Mouse (Mus musculus) embryonic facial prominence, embryonic 14.5 days (tissue): ENCODE data around the gene Thrb. TPM values are rescaled to one million over a fixed set of nuclear protein-coding genes. Genes with fewer than 3 reads are reported as not detected.

Source experiments
- ATAC-seq: fragments of 200-750 bp; cut with Nextera tagmentation; 2 replicates; pipeline ENCODE4 v1.8.0; 2017; ENCODE audit warnings: low read depth, moderate number of reproducible peaks, moderate TSS enrichment
- DNase-seq: peaks from one replicate; pipeline ENCODE4 v3.0.0-alpha.2; 2015; ENCODE audit warnings: low spot score
- H3K27ac ChIP-seq: fragments of 300-500 bp; sonication (generic); replicated peaks from 2 replicates; pipeline ENCODE4 v1.5.1; 2014; ENCODE audit warnings: low read depth, mild to moderate bottlenecking, low read length, moderate library complexity
- H3K27me3 ChIP-seq: fragments of 300-500 bp; sonication (generic); replicated peaks from 2 replicates; pipeline ENCODE4 v1.6.1; 2014; ENCODE audit warnings: low read length; ENCODE audit not compliant: control insufficient read depth, insufficient read depth
- H3K36me3 ChIP-seq: fragments of 300-500 bp; sonication (generic); 2 replicates; pipeline ENCODE4 v1.6.1; 2014; ENCODE audit warnings: low read length, mixed read lengths; ENCODE audit not compliant: control insufficient read depth, insufficient read depth
- H3K4me1 ChIP-seq: fragments of 300-500 bp; sonication (generic); 2 replicates; pipeline ENCODE4 v1.6.1; 2014; ENCODE audit warnings: antibody characterized with exemption, low read length; ENCODE audit not compliant: control insufficient read depth, insufficient read depth
- H3K4me2 ChIP-seq: fragments of 300-500 bp; sonication (generic); 2 replicates; pipeline ENCODE4 v1.6.1; 2014; ENCODE audit warnings: low read depth, mild to moderate bottlenecking, low read length, moderate library complexity, mixed read lengths
- H3K4me3 ChIP-seq: fragments of 300-500 bp; sonication (generic); 2 replicates; pipeline ENCODE4 v1.5.1; 2014; ENCODE audit warnings: low read depth, mild to moderate bottlenecking, low read length
- H3K9ac ChIP-seq: fragments of 300-500 bp; sonication (generic); 2 replicates; pipeline ENCODE4 v1.6.1; 2014; ENCODE audit warnings: low read depth, mild to moderate bottlenecking, low read length, moderate library complexity, mixed read lengths
- H3K9me3 ChIP-seq: fragments of 300-500 bp; sonication (generic); 2 replicates; pipeline ENCODE4 v1.6.1; 2016; ENCODE audit warnings: low read length; ENCODE audit not compliant: control insufficient read depth
- WGBS: fragments of 180-500 bp; shearing (Covaris S2); extraction: QIAGEN DNeasy Blood & Tissue Kit; methylation state at CpG from one replicate; pipeline ENCODE4 v1.1.7; 2014; 5-methylcytosine and 5-hydroxymethylcytosine counted together
- polyA plus RNA-seq: library from polyadenylated mRNA; unstranded; fragments of >200 nt; fragmentation: Nextera tagmentation; extraction: Ambion mirVana; gene quantifications from 2 replicates; pipeline ENCODE4 v1.2.1, GENCODE M21; 2014

The Thrb gene
- polyA plus RNA-seq, 1 experiment from 2014 or later, result 3.3 TPM

DNA sequence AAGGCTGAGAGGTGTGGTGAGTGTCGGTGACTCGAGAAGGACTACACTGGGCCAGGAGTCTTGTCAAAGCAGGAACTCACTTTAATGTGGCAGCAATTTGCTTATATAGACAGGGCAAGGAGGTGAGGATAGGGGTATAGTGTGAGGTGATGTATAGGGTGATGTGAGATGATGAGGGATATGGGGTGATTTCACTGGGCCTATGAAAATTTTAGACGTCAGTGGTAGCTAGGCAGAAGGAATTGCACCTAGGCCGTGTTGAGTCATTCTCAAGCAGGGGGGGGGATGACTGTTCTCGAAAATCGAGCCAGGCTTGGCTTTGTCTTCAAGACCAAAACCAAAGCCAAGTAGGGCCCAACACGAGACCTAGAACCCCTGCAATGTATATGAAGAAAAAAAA lies 162.7 kb downstream of the Thrb start:
- Histone ChIP-seq H3K4me1 (no peaks in the 10 kb centered on the region), H3K27ac (no peak overlapping the region), H3K4me2 (no peak overlapping the region), H3K4me3 (no peak overlapping the region), H3K36me3 (no peaks in the 10 kb centered on the region), H3K9ac (no peak overlapping the region), H3K27me3 (no peaks in the 10 kb centered on the region), H3K9me3 (no peaks in the 10 kb centered on the region)
- 81% methylated on average over 7 of the region's 7 CpGs for WGBS
- ATAC-seq (no peak), DNase-seq (no peak)

DNA sequence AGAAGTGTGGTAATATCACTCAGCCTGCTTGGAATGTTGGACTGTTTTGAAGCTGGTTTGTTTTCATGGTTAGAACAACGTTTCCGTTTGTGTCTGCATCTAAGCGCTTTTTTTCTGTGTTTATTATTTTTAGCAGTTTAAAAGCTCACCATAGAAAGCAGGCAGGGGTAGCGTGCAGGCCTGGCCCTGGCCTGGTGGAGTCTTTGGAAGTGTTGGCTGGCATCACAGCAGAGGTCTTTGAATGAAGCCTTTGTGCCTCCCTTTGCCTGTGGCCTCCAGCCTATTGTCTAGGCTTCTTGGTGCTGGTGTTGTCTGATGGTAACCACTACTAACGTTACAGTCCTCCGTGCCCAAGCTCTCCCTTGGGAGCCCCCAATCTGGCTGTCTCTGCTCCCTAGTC lies 167.3 kb downstream of the Thrb start:
- WGBS, result 42% methylated on average over 6 of the region's 6 CpGs
- H3K4me3 ChIP-seq, result no peak overlapping the region
- DNase-seq, result peak; percentile 25

DNA sequence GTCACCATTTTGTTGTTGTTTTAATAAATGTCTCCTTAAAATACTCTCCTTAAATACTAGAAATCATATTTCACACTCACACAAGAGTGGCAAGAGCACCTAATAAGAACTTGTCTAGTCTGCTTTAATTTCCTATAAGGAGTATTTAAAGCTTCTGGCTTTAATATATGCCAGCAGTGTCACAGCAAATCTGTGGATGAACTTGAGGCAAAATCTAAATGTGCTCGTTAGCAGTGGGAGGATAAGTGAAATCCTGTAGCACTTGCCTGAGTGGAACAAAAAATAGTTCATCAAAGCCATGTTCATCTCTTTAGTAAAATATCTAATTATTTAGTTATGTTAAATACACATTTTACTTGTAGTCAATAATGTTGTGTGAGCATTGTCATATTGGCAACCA lies 175.7 kb downstream of the Thrb start:
- ATAC-seq (no peak), DNase-seq (no peak)
- Histone ChIP-seq H3K36me3 (no peaks in the 10 kb centered on the region), H3K9me3 (no peaks in the 10 kb centered on the region), H3K4me1 (no peaks in the 10 kb centered on the region), H3K9ac (no peak overlapping the region), H3K27ac (no peak overlapping the region), H3K4me2 (no peak overlapping the region), H3K27me3 (no peaks in the 10 kb centered on the region), H3K4me3 (no peak overlapping the region)
- 78% methylated on average over 1 of the region's 1 CpGs for WGBS

More for the DNA sequence above, 167.3 kb downstream of the Thrb start:
- no peak overlapping the region for H3K9ac ChIP-seq
- no peak for ATAC-seq
- no peaks in the 10 kb centered on the region for H3K27me3 ChIP-seq
- H3K9me3 ChIP-seq, result no peaks in the 10 kb centered on the region
- no peak overlapping the region for H3K4me2 ChIP-seq
- no peaks in the 10 kb centered on the region for H3K36me3 ChIP-seq
- H3K4me1 ChIP-seq, result no peaks in the 10 kb centered on the region
- no peak overlapping the region for H3K27ac ChIP-seq

DNA sequence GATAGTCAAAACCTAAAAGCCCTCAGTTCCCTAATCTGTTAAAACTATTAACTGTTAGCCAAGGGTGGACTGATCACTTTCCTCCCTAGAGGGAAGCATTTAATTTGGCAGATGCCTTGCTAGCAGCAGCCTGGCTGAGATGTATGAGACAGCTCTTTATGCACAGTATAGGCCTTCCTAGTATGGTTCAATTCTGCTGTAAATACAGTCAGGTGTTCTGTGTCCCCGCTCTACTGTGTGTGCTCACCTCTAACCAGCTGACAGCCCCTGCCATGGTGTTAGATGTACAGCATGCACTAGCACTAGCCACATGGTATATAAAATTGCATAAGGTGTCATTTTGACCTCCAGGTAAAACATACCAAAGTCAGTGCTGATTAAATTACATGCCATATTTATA lies 176.7 kb downstream of the Thrb start:
- Histone ChIP-seq H3K27me3 (no peaks in the 10 kb centered on the region), H3K27ac (no peak overlapping the region), H3K36me3 (no peaks in the 10 kb centered on the region), H3K4me2 (no peak overlapping the region), H3K4me1 (no peaks in the 10 kb centered on the region), H3K9ac (no peak overlapping the region), H3K9me3 (no peaks in the 10 kb centered on the region), H3K4me3 (no peak overlapping the region)
- DNase-seq, result no peak
- WGBS, result 59% methylated on average over 1 of the region's 1 CpGs
- ATAC-seq, result no peak

DNA sequence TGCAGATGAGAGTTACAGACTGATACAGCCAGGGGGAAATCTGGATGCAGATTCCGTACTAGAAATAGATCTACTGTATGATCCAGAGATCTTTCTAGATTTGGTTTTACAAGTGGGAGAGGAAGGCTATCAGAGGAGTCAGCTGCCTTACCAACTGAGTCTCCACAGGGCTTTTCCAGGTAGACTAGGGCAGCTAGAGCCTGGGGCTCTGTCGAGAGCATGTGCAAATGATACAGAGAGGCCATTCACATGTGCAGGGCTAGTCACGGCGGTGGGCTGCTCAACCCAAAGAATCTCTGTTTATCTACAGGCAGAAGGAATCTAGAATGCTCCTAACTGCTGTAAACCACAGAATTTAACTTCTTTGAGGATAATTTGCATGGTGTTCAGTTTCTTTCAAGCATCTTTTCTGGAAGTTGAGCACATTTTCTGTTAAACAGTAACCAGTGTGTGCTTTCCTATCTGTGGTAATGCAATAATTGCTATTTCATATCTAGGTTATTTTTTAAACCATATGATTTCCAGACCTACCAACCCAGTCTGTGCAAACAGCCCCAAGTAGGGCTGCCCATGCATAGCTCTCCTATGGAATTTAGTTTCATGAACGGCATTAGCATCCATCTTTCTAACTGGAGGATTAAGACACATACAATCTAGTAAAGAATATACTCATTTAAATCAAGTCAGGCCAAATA lies 185.1 kb downstream of the Thrb start:
- no peak overlapping the region for H3K4me2 ChIP-seq
- no peak overlapping the region for H3K27ac ChIP-seq
- no peak overlapping the region for H3K9ac ChIP-seq
- no peaks in the 10 kb centered on the region for H3K4me1 ChIP-seq
- no peak for ATAC-seq
- H3K9me3 ChIP-seq, result no peaks in the 10 kb centered on the region
- H3K4me3 ChIP-seq, result no peak overlapping the region
- no peaks in the 10 kb centered on the region for H3K36me3 ChIP-seq
- DNase-seq, result no peak
- H3K27me3 ChIP-seq, result no peaks in the 10 kb centered on the region
- 52% methylated on average over 5 of the region's 5 CpGs for WGBS

DNA sequence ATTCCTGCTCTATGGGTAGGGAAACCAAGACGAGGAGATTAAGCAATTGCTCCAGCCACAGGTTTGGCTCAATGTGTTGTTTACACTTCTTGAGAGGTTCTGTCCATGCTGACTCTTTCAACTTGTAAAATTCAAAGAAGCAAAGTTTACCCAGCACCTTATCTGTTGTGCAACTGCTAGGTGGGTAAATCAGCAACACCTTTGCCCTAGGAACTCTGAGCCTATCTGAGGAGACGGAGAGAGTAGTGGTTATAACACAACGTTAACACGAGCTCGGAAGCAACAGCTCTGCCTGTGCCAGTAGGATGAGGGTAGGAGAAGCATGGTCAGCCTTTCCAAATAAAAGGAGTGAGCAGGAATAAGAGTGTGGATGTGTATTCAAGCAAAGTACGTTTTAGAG lies 185.8 kb downstream of the Thrb start:
- ATAC-seq, result no peak
- Histone ChIP-seq H3K9me3 (no peaks in the 10 kb centered on the region), H3K27me3 (no peaks in the 10 kb centered on the region), H3K27ac (no peak overlapping the region), H3K4me1 (no peaks in the 10 kb centered on the region), H3K9ac (no peak overlapping the region), H3K4me3 (no peak overlapping the region), H3K36me3 (no peaks in the 10 kb centered on the region), H3K4me2 (no peak overlapping the region)
- 81% methylated on average over 6 of the region's 6 CpGs for WGBS
- no peak for DNase-seq

DNA sequence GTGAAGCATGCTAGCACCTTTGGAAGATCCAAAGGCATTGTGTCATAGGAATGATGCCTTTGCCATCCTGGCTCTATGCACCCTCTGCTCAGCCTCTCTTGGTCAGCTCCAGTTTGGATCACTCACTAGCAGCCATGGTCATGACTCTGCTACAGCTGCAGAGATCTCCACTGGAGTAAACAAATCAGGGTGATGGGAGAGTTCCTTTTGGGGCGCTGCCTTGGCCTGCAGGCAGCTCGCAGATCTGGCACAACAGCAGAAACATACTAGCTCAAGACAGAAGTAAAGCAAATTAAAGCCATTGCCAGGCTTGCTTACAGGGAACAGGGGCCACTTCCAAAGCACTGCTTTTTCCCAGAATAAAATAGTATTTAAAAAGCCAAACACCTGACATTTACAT lies 186.6 kb downstream of the Thrb start:
- Histone ChIP-seq H3K27ac (no peak overlapping the region), H3K9ac (no peak overlapping the region), H3K4me3 (no peak overlapping the region), H3K27me3 (no peaks in the 10 kb centered on the region), H3K4me2 (no peak overlapping the region), H3K36me3 (no peaks in the 10 kb centered on the region), H3K9me3 (no peaks in the 10 kb centered on the region), H3K4me1 (no peaks in the 10 kb centered on the region)
- DNase-seq (no peak), ATAC-seq (no peak)
- 74% methylated on average over 2 of the region's 2 CpGs for WGBS

DNA sequence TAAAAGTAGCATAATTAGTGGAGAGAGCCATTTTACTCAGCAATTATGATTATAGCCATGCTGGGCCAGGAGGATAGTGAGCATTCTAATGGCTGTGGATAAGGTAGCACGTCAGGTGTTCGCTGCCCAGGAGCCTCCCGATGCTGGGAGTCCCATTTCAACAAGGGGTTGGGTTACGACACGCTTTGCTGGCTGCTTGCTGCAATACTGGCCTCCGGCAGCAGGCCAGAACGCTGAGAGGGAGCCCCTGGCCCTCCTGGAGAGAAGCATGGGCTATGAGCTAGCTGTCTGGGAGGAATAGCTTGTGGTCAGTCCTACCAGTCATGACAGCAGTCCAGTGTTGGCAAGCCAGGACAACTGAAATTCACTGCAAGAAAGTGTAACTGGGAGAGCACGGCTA lies 187.2 kb downstream of the Thrb start:
- ATAC-seq, result no peak
- 36% methylated on average over 8 of the region's 8 CpGs for WGBS

DNA sequence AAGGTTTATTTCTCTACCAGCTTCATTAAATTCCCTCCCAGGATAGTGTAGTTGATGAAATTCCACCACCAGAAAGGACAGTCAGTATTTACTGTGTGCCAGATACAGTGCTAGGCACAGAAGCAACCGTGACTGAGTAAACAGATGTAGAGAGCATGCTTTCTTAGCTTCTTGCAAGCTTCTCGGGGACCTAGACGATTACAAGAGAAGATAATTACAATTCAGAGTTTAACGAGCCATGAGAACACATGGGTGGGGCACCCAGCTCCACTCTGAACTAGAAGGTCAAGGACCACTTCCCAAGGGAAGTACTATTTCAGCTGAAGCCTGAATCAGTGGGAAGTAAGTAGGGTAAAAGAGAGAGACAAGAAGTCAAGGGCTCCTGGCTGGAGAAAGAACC lies 190.3 kb downstream of the Thrb start:
- Histone ChIP-seq H3K4me3 (no peak overlapping the region), H3K27me3 (no peaks in the 10 kb centered on the region), H3K36me3 (no peaks in the 10 kb centered on the region), H3K9ac (no peak overlapping the region), H3K4me1 (no peaks in the 10 kb centered on the region), H3K27ac (no peak overlapping the region), H3K4me2 (no peak overlapping the region), H3K9me3 (no peaks in the 10 kb centered on the region)
- 45% methylated on average over 4 of the region's 4 CpGs for WGBS
- DNase-seq (no peak), ATAC-seq (no peak)

More for the DNA sequence above, 187.2 kb downstream of the Thrb start:
- H3K36me3 ChIP-seq, result no peaks in the 10 kb centered on the region
- H3K4me2 ChIP-seq, result no peak overlapping the region
- H3K4me1 ChIP-seq, result no peaks in the 10 kb centered on the region
- no peak overlapping the region for H3K4me3 ChIP-seq
- H3K27me3 ChIP-seq, result no peaks in the 10 kb centered on the region
- DNase-seq, result no peak
- H3K9me3 ChIP-seq, result no peaks in the 10 kb centered on the region
- H3K9ac ChIP-seq, result no peak overlapping the region
- no peak overlapping the region for H3K27ac ChIP-seq
